Mouse (Mus musculus): Measurements from ENCODE around the gene Gm5431.

Gene Gm5431

GRCm38 (mm10) chr11:48841213-48841612 is 60.8 kb downstream of the Gm5431 start:
- intact Hi-C loops (cut with DNase I): no loop called here

- intact Hi-C loops (cut with DNase I): no loop called here
Observed at GRCm38 (mm10) chr11:48840805-48841204, 61.2 kb downstream of the Gm5431 start.

- intact Hi-C loops (cut with DNase I): no loop called here
Observed at GRCm38 (mm10) chr11:48838879-48839680, 62.9 kb downstream of the Gm5431 start.

- intact Hi-C loops (cut with DNase I): no loop called here
Observed at GRCm38 (mm10) chr11:48838181-48838797, 63.7 kb downstream of the Gm5431 start.

Data from adrenal gland (tissue).